Mouse (Mus musculus): ENCODE measurements around the gene Dennd6b.

DNA sequence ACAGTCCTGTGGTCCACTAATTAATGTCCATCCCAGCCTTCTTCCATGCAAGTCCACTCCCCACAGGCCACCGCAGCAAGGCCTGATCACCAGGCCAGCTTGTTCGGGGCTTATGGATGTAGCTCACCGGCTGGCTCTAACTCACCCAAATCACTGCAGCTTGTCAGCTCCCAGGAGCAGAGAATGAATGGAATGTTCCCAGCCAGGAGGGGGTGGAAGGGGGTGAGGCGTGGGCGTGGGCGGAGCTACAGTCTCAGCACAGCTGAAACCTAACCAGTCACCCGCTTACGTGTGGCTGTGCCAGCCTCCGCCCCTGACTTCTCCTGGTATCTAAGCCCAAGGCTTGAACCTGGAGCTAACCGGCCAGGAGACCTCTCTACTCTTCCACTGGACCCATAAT is 26.9 kb downstream of the Dennd6b start:
- TF ChIP-seq CTCF (IDR thresholded peaks at IDR 0.05; ENCODE audit: extremely low read depth, insufficient read depth, low read length) (no peak), POLR2A (IDR thresholded peaks at IDR 0.05; ENCODE audit: extremely low read depth, insufficient read depth, low read length) (peak; percentile 27; the same call in 1 of the 2 replicates)
